Mouse (Mus musculus) bone marrow macrophage, adult 2 months (primary cell): Measurements from ENCODE around the gene Jmjd8.

ENCODE experiments used
- CTCF ChIP-seq: IDR thresholded peaks from 2 replicates; pipeline ENCODE4 v1.5.1; 2012; ENCODE audit warnings: low read depth, mild to moderate bottlenecking, low read length, moderate library complexity
- POLR2A ChIP-seq: IDR thresholded peaks from 2 replicates; pipeline ENCODE4 v1.6.1; 2012; ENCODE audit warnings: mild to moderate bottlenecking, low read depth, low read length, borderline replicate concordance

- no peak for TF ChIP-seq CTCF
- no peak for TF ChIP-seq POLR2A
Measured at GRCm38 (mm10) chr17:25825984-25826570, 2.6 kb upstream of the Jmjd8 start.
